Comparison of ENCODE assay signal across 16 mouse cellular contexts in genomic region chr3:21840751-21841488, GRCm38 (mm10).
DNase-seq lines count a peak whose midpoint lies in the region; ATAC-seq lines count a peak whose summit lies in the region.
"Had no signal": no experiment of that assay in that cellular context is flagged by ENCODE, and none has a peak within 500 bp of the region (broad histone marks: within the 10 kb centered on the region; RNA-seq: fewer than 3 reads in every experiment).

No protein-coding gene starts in this region.

- intact Hi-C loops in left cerebral cortex, postnatal 14 days (cut with DNase I), result no loop called here

- 55% methylated on average over 5 of the region's 5 CpGs for WGBS in forebrain, embryonic 10.5 days

- DNase-seq in adrenal gland, adult 2 months, result peak; percentile 32
- DNase-seq in adrenal gland, adult 8-10 months, result no peak
- DNase-seq in lung, postnatal 10 days, result peak; percentile 19
- DNase-seq in lung, adult 18-20 months, result no peak
- no peak for DNase-seq in forebrain, embryonic 10.5 days (ENCODE audit: extremely low spot score, low spot score)
- DNase-seq in left cerebral cortex, postnatal 14 days (ENCODE audit: low spot score in 2 of 2), result no peak
- DNase-seq: cerebellum, adult 8-10 months; gastrocnemius, postnatal 10 days; kidney, adult 11 months; right cerebral cortex, postnatal 4 days had no signal

- H3K27ac ChIP-seq in forebrain, embryonic 10.5 days, result 0 out of 2 replicates have a peak overlapping the region, but pooled peaks have one; percentile 62
- H3K27ac ChIP-seq: limb, embryonic 12.5 days; lung, embryonic 15.5 days; neural tube, embryonic 13.5 days had no signal

- no peaks in the 10 kb centered on the region for H3K9me3 ChIP-seq in forebrain, embryonic 10.5 days
- H3K9me3 ChIP-seq in megakaryocyte, embryonic 14.5 days, result peaks cover 3% of the 10 kb centered on the region; the same call in 1 of the 2 replicates
- H3K9me3 ChIP-seq: limb, embryonic 12.5 days; lung, embryonic 15.5 days; neural tube, embryonic 13.5 days had no signal

- no peak overlapping the region for H3K4me3 ChIP-seq in forebrain, embryonic 10.5 days
- peak overlapping the region; percentile 3 for H3K4me3 ChIP-seq in megakaryocyte, embryonic 14.5 days (replicated peaks)
- H3K4me3 ChIP-seq: limb, embryonic 12.5 days; lung, embryonic 15.5 days; neural tube, embryonic 13.5 days had no signal

- H3K4me1 ChIP-seq in forebrain, embryonic 10.5 days, result peaks cover 12% of the 10 kb centered on the region
- peaks cover 54% of the 10 kb centered on the region for H3K4me1 ChIP-seq in megakaryocyte, embryonic 14.5 days
- H3K4me1 ChIP-seq: limb, embryonic 12.5 days had no signal

- ATAC-seq in cerebellum, adult (ENCODE audit: insufficient number of reproducible peaks, low FRiP score, low TSS enrichment), result no peak
- ATAC-seq: Patski had no signal

- no peaks in the 10 kb centered on the region for H3K27me3 ChIP-seq in forebrain, embryonic 10.5 days (ENCODE audit: poor library complexity, severe bottlenecking)
- H3K27me3 ChIP-seq in megakaryocyte, embryonic 14.5 days (replicated peaks), result no peaks in the 10 kb centered on the region
- H3K27me3 ChIP-seq: limb, embryonic 12.5 days; lung, embryonic 15.5 days; neural tube, embryonic 13.5 days; Patski had no signal

- H3K36me3 ChIP-seq in forebrain, embryonic 10.5 days (replicated peaks), result no peaks in the 10 kb centered on the region
- no peaks in the 10 kb centered on the region for H3K36me3 ChIP-seq in megakaryocyte, embryonic 14.5 days (replicated peaks; ENCODE audit: low read length)
- H3K36me3 ChIP-seq: limb, embryonic 12.5 days; lung, embryonic 15.5 days; neural tube, embryonic 13.5 days had no signal

Comparison
In these comparisons a context has a peak if more than half of its experiments do, and no peak if none do; other contexts are left out.
1. DNase-seq: peak in adrenal gland, adult 2 months (single experiment) and lung, postnatal 10 days (single experiment); none in adrenal gland, adult 8-10 months (single experiment), lung, adult 18-20 months (0 of 2), forebrain, embryonic 10.5 days (single experiment) and left cerebral cortex, postnatal 14 days (0 of 2).